Mouse (Mus musculus): ENCODE measurements around the gene Hbp1. TPM values are rescaled to one million over a fixed set of nuclear protein-coding genes. Genes with fewer than 3 reads are reported as not detected.

Gene Hbp1
- polyA plus RNA-seq, 1 experiment = 43.5 TPM

GRCm38 (mm10) chr12:31949193-31949741 is 1.1 kb downstream of the Hbp1 start:
- DNase-seq = peak; percentile 87 to 89

GRCm38 (mm10) chr12:31948101-31949000 is 2.0 kb downstream of the Hbp1 start:
- WGBS = 17% methylated on average over 7 of the region's 7 CpGs

More at GRCm38 (mm10) chr12:31949193-31949741, 1.1 kb downstream of the Hbp1 start:
- no peaks in the 10 kb centered on the region for H3K27me3 ChIP-seq (ENCODE audit: control insufficient read depth, insufficient read depth, low read length)
- TF ChIP-seq CTCF (IDR thresholded peaks at IDR 0.05; ENCODE audit: borderline replicate concordance, insufficient read depth, low read depth, low read length) = no peak
- 0 out of 2 replicates have a peak, but pooled peaks have one; percentile 15 for TF ChIP-seq POLR2A (IDR thresholded peaks at IDR 0.05; ENCODE audit: borderline replicate concordance, insufficient read depth, low read length)
- peak overlapping the region; percentile 80 for H3K27ac ChIP-seq (ENCODE audit: insufficient read depth, low read length)
- H3K4me1 ChIP-seq (ENCODE audit: control insufficient read depth, insufficient read depth, low read length) = no peaks in the 10 kb centered on the region; the same call in 1 of the 2 replicates
- WGBS = under 1% methylated on average over 58 of the region's 58 CpGs
- H3K4me3 ChIP-seq (replicated peaks; ENCODE audit: insufficient read depth, low read depth, low read length) = peak overlapping the region; percentile 87

GRCm38 (mm10) chr12:31947476-31947875 is 2.9 kb downstream of the Hbp1 start:
- TF ChIP-seq CTCF (IDR thresholded peaks at IDR 0.05; ENCODE audit: borderline replicate concordance, insufficient read depth, low read depth, low read length) = peak; percentile 21; the same call in 1 of the 2 replicates
- TF ChIP-seq POLR2A (IDR thresholded peaks at IDR 0.05; ENCODE audit: borderline replicate concordance, insufficient read depth, low read length) = no peak

More at GRCm38 (mm10) chr12:31948101-31949000, 2.0 kb downstream of the Hbp1 start:
- no peak for DNase-seq
- TF ChIP-seq CTCF (IDR thresholded peaks at IDR 0.05; ENCODE audit: borderline replicate concordance, insufficient read depth, low read depth, low read length) (no peak), POLR2A (IDR thresholded peaks at IDR 0.05; ENCODE audit: borderline replicate concordance, insufficient read depth, low read length) (no peak)
- Histone ChIP-seq H3K27ac (ENCODE audit: insufficient read depth, low read length) (no peak overlapping the region; the same call in 1 of the 2 replicates), H3K4me3 (replicated peaks; ENCODE audit: insufficient read depth, low read depth, low read length) (peak overlapping the region; percentile 87), H3K4me1 (ENCODE audit: control insufficient read depth, insufficient read depth, low read length) (peaks cover 2% of the 10 kb centered on the region; the same call in 1 of the 2 replicates), H3K27me3 (ENCODE audit: control insufficient read depth, insufficient read depth, low read length) (no peaks in the 10 kb centered on the region)

GRCm38 (mm10) chr12:31944405-31944804 is 5.9 kb downstream of the Hbp1 start:
- 94% methylated on average over 2 of the region's 2 CpGs for WGBS
- H3K4me3 ChIP-seq (replicated peaks; ENCODE audit: insufficient read depth, low read depth, low read length) = no peak overlapping the region

More at GRCm38 (mm10) chr12:31947476-31947875, 2.9 kb downstream of the Hbp1 start:
- H3K27me3 ChIP-seq (ENCODE audit: control insufficient read depth, insufficient read depth, low read length) = no peaks in the 10 kb centered on the region
- H3K4me1 ChIP-seq (ENCODE audit: control insufficient read depth, insufficient read depth, low read length) = peaks cover 2% of the 10 kb centered on the region; the same call in 1 of the 2 replicates
- no peak overlapping the region for H3K4me3 ChIP-seq (replicated peaks; ENCODE audit: insufficient read depth, low read depth, low read length)
- peak in 1 of 2 experiments; percentile 26 for DNase-seq
- 91% methylated on average over 5 of the region's 5 CpGs for WGBS
- no peak overlapping the region for H3K27ac ChIP-seq (ENCODE audit: insufficient read depth, low read length)

GRCm38 (mm10) chr12:31943020-31943654 is 7.2 kb downstream of the Hbp1 start:
- H3K27ac ChIP-seq (ENCODE audit: insufficient read depth, low read length) = no peak overlapping the region
- WGBS = 87% methylated on average over 4 of the region's 4 CpGs

More at GRCm38 (mm10) chr12:31944405-31944804, 5.9 kb downstream of the Hbp1 start:
- H3K27me3 ChIP-seq (ENCODE audit: control insufficient read depth, insufficient read depth, low read length) = no peaks in the 10 kb centered on the region
- no peak for DNase-seq
- no peak overlapping the region for H3K27ac ChIP-seq (ENCODE audit: insufficient read depth, low read length)
- peaks cover 2% of the 10 kb centered on the region; the same call in 1 of the 2 replicates for H3K4me1 ChIP-seq (ENCODE audit: control insufficient read depth, insufficient read depth, low read length)
- TF ChIP-seq CTCF (IDR thresholded peaks at IDR 0.05; ENCODE audit: borderline replicate concordance, insufficient read depth, low read depth, low read length) (no peak), POLR2A (IDR thresholded peaks at IDR 0.05; ENCODE audit: borderline replicate concordance, insufficient read depth, low read length) (no peak)

GRCm38 (mm10) chr12:31939026-31939425 is 11.3 kb downstream of the Hbp1 start:
- Histone ChIP-seq H3K4me1 (ENCODE audit: control insufficient read depth, insufficient read depth, low read length) (0 out of 2 replicates have a peak, but pooled peaks cover 2% of the 10 kb centered on the region), H3K4me3 (replicated peaks; ENCODE audit: insufficient read depth, low read depth, low read length) (no peak overlapping the region), H3K27ac (ENCODE audit: insufficient read depth, low read length) (no peak overlapping the region), H3K27me3 (ENCODE audit: control insufficient read depth, insufficient read depth, low read length) (no peaks in the 10 kb centered on the region)
- no peak for TF ChIP-seq POLR2A (IDR thresholded peaks at IDR 0.05; ENCODE audit: borderline replicate concordance, insufficient read depth, low read length)
- no peak for DNase-seq

More at GRCm38 (mm10) chr12:31943020-31943654, 7.2 kb downstream of the Hbp1 start:
- Histone ChIP-seq H3K27me3 (ENCODE audit: control insufficient read depth, insufficient read depth, low read length) (no peaks in the 10 kb centered on the region), H3K4me3 (replicated peaks; ENCODE audit: insufficient read depth, low read depth, low read length) (no peak overlapping the region), H3K4me1 (ENCODE audit: control insufficient read depth, insufficient read depth, low read length) (peaks cover 2% of the 10 kb centered on the region; the same call in 1 of the 2 replicates)
- TF ChIP-seq POLR2A (IDR thresholded peaks at IDR 0.05; ENCODE audit: borderline replicate concordance, insufficient read depth, low read length) (no peak), CTCF (IDR thresholded peaks at IDR 0.05; ENCODE audit: borderline replicate concordance, insufficient read depth, low read depth, low read length) (no peak)
- no peak for DNase-seq

GRCm38 (mm10) chr12:31938391-31938997 is 11.8 kb downstream of the Hbp1 start:
- Histone ChIP-seq H3K4me1 (ENCODE audit: control insufficient read depth, insufficient read depth, low read length) (no peaks in the 10 kb centered on the region), H3K27me3 (ENCODE audit: control insufficient read depth, insufficient read depth, low read length) (no peaks in the 10 kb centered on the region), H3K4me3 (replicated peaks; ENCODE audit: insufficient read depth, low read depth, low read length) (no peak overlapping the region), H3K27ac (ENCODE audit: insufficient read depth, low read length) (no peak overlapping the region)
- TF ChIP-seq CTCF (IDR thresholded peaks at IDR 0.05; ENCODE audit: borderline replicate concordance, insufficient read depth, low read depth, low read length) = no peak
- TF ChIP-seq POLR2A (IDR thresholded peaks at IDR 0.05; ENCODE audit: borderline replicate concordance, insufficient read depth, low read length) = no peak
- WGBS = 92% methylated on average over 4 of the region's 4 CpGs
- no peak for DNase-seq
